10 mouse cellular contexts compared by ENCODE assay signal in genomic region chr5:66730621-66731301, GRCm38 (mm10). TPM values are rescaled to one million over a fixed set of nuclear protein-coding genes. Genes with fewer than 3 reads are reported as not detected.
DNase-seq lines count a peak whose midpoint lies in the region; ATAC-seq and TF ChIP-seq lines count a peak whose summit lies in the region.
"Had no signal": no experiment of that assay in that cellular context is flagged by ENCODE, and none has a peak within 500 bp of the region (broad histone marks: within the 10 kb centered on the region; RNA-seq: fewer than 3 reads in every experiment).

No protein-coding gene starts in this region.

- no peaks in the 10 kb centered on the region for H3K9me3 ChIP-seq in hindbrain, embryonic 15.5 days
- H3K9me3 ChIP-seq: heart, embryonic 13.5 days had no signal

- H3K36me3 ChIP-seq in hindbrain, embryonic 15.5 days: no peaks in the 10 kb centered on the region
- H3K36me3 ChIP-seq: G1E; heart, embryonic 13.5 days had no signal

- H3K27ac ChIP-seq in hindbrain, embryonic 15.5 days (replicated peaks): 0 out of 2 replicates have a peak overlapping the region, but pooled peaks have one; percentile 2
- no peak overlapping the region for H3K27ac ChIP-seq in left cerebral cortex, adult 2 months
- H3K27ac ChIP-seq: heart, embryonic 13.5 days had no signal

- H3K27me3 ChIP-seq in hindbrain, embryonic 15.5 days: no peaks in the 10 kb centered on the region

- WGBS in hindbrain, embryonic 15.5 days: 14% methylated on average over 11 of the region's 11 CpGs

- TF ChIP-seq CTCF in left cerebral cortex, adult 2 months (IDR thresholded peaks at IDR 0.05): peak; percentile 41

- 0 out of 2 replicates have a peak overlapping the region, but pooled peaks have one; percentile 0 for H3K4me3 ChIP-seq in hindbrain, embryonic 15.5 days
- no peak overlapping the region for H3K4me3 ChIP-seq in left cerebral cortex, adult 2 months
- H3K4me3 ChIP-seq: heart, embryonic 13.5 days had no signal

- peak; percentile 96 for ATAC-seq in hindbrain, embryonic 15.5 days (ENCODE audit: low FRiP score, low read depth)

- peak; percentile 10 for DNase-seq in kidney, adult 18-20 months
- no peak for DNase-seq in kidney, adult 11 months
- peak; percentile 47 for DNase-seq in embryo, embryonic 11.5 days (ENCODE audit: low read depth, low spot score)
- DNase-seq in left cerebral cortex, adult 2 months (ENCODE audit: extremely low spot score in 1 of 2, low spot score in 2 of 2): peak; percentile 26 to 50
- DNase-seq in right cerebral cortex, adult 18-20 months: peak; percentile 76
- no peak for DNase-seq in thymus, adult 18-20 months
- no peak for DNase-seq in gastrocnemius, postnatal 14 days

- H3K4me1 ChIP-seq in hindbrain, embryonic 15.5 days (replicated peaks): peaks cover 9% of the 10 kb centered on the region
- H3K4me1 ChIP-seq: heart, embryonic 13.5 days had no signal

- intact Hi-C loops in left cerebral cortex, adult 2 months (cut with DNase I): no loop called here
- intact Hi-C loops in gastrocnemius, postnatal 14 days (cut with DNase I; ENCODE audit: low total_unique reads): no loop called here

- H3K9ac ChIP-seq in hindbrain, embryonic 15.5 days: no peak overlapping the region
- H3K9ac ChIP-seq: heart, embryonic 13.5 days had no signal

- H3K4me2 ChIP-seq in hindbrain, embryonic 15.5 days: peak overlapping the region; percentile 34
- H3K4me2 ChIP-seq: heart, embryonic 13.5 days had no signal

RNA-seq across cellular contexts. Expression of gene Limch1, which starts 14.9 kb away (rescaled TPM):
- polyA plus RNA-seq in hindbrain, embryonic 15.5 days (2015; fragmentation: Nextera tagmentation; extraction: Ambion mirVana): 49.3 and 50.7 TPM in 2 replicates
- 100 to 1,000 TPM; 121 to 127 TPM for total RNA-seq in left cerebral cortex, adult 2 months (2021)
- total RNA-seq in gastrocnemius, postnatal 14 days (2021): 100 to 1,000 TPM; 117 TPM
- polyA plus RNA-seq: G1E had no signal

RNA-seq across cellular contexts. Expression of gene Uchl1, which starts 54.9 kb away (rescaled TPM):
- polyA plus RNA-seq in hindbrain, embryonic 15.5 days (2015; fragmentation: Nextera tagmentation; extraction: Ambion mirVana): 1,684 and 1,722 TPM in 2 replicates
- 100 to 1,000 TPM; 878 to 888 TPM for total RNA-seq in left cerebral cortex, adult 2 months (2021)
- 10 to 100 TPM in 1 of 2 experiments, 1 to 10 TPM in 1; 9.8 to 14.2 TPM for total RNA-seq in gastrocnemius, postnatal 14 days (2021)
- polyA plus RNA-seq: G1E had no signal

Comparison
In these comparisons a context has a peak if more than half of its experiments do, and no peak if none do; other contexts are left out.
1. DNase-seq: peak in kidney, adult 18-20 months (single experiment), embryo, embryonic 11.5 days (single experiment), left cerebral cortex, adult 2 months (2 of 2) and right cerebral cortex, adult 18-20 months (single experiment); none in kidney, adult 11 months (single experiment), thymus, adult 18-20 months (0 of 2) and gastrocnemius, postnatal 14 days (single experiment).
2. RNA of gene Uchl1, which starts 54.9 kb away (total RNA-seq): 878 to 888 TPM in left cerebral cortex, adult 2 months; 9.8 to 14.2 TPM in gastrocnemius, postnatal 14 days; every median in the first group is over 10 times any median in the second.